ENCODE assay signal across 8 mouse cellular contexts in the genomic region with DNA sequence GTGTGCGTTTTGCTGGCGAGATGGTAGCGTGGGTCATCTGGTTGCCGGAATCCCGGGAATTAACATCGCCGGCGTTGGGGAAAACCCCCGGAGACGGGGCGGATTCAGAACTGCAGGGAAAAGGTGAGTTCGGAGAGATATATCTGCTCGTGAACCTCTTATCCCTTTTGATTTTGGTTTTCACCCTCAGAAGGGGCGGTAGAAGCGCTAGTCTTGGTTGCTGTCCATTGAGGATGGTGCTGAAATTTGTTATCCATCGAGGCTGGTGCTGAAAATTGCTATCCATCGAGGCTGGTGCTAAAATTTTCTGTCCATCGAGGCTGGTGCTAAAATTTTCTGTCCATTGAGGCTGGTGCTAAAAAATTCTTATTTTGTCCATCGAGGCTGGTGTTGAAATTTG. TPM values are rescaled to one million over a fixed set of nuclear protein-coding genes. Genes with fewer than 3 reads are reported as not detected.
DNase-seq lines count a peak whose midpoint lies in the region; TF ChIP-seq lines count a peak whose summit lies in the region.
"Not testable (repeated sequence)": the region's sequence is repeated elsewhere in the genome, so short reads cannot be mapped to it uniquely, and the experiment has no call there.

No protein-coding gene starts in this region.

- not testable (repeated sequence) for H3K4me3 ChIP-seq in MEL (ENCODE audit: control insufficient read depth in 1 of 2, insufficient read depth in 1 of 2, low read depth in 2 of 2, low read length in 2 of 2); myocyte

- not testable (repeated sequence) for H3K27me3 ChIP-seq in MEL (ENCODE audit: control insufficient read depth in 1 of 2, insufficient read depth in 2 of 2, low read length in 2 of 2); myocyte (ENCODE audit: control insufficient read depth, insufficient read depth, insufficient read length)

- not testable (repeated sequence) for H3K27ac ChIP-seq in MEL (ENCODE audit: control insufficient read depth, low read depth, low read length)

- H3K9ac ChIP-seq in MEL (ENCODE audit: control insufficient read depth, low read depth, low read length, poor library complexity, severe bottlenecking), result not testable (repeated sequence)

- not testable (repeated sequence) for TF ChIP-seq EP300 in MEL (IDR thresholded peaks at IDR 0.05; ENCODE audit: low read depth in 1 of 2, low read length in 2 of 2)

- TF ChIP-seq CTCF in MEL (IDR thresholded peaks at IDR 0.05 in 2 of 3, conservative IDR thresholded peaks at IDR 0.05 in 1 of 3; ENCODE audit: control insufficient read depth in 1 of 3, insufficient read depth in 1 of 3, low read depth in 2 of 3, low read length in 3 of 3, poor library complexity in 1 of 3, severe bottlenecking in 1 of 3), result not testable (repeated sequence)

- not testable (repeated sequence) for H3ac ChIP-seq in myocyte (ENCODE audit: control insufficient read depth, insufficient read length)

- not testable (repeated sequence) for H3K4me2 ChIP-seq in myocyte (ENCODE audit: low read depth)

- not testable (repeated sequence) for TF ChIP-seq POLR2A in MEL (IDR thresholded peaks at IDR 0.05; ENCODE audit: control insufficient read depth in 1 of 2, insufficient read depth in 1 of 2, low read depth in 1 of 2, low read length in 2 of 2, poor library complexity in 1 of 2); myocyte (IDR thresholded peaks at IDR 0.05; ENCODE audit: insufficient read length, low read depth)

- H3K36me3 ChIP-seq in MEL (ENCODE audit: control insufficient read depth in 1 of 2, insufficient read depth in 2 of 2, low read length in 2 of 2); myocyte (ENCODE audit: control insufficient read depth, insufficient read depth): not testable (repeated sequence)

- not testable (repeated sequence) for TF ChIP-seq RAD21 in MEL (IDR thresholded peaks at IDR 0.05; ENCODE audit: low read depth, low read length)

- not testable (repeated sequence) for H3K9me3 ChIP-seq in MEL (replicated peaks; ENCODE audit: insufficient read depth, low read length)

- H3K4me1 ChIP-seq in MEL (ENCODE audit: control insufficient read depth in 1 of 2, insufficient read depth in 2 of 2, low read length in 2 of 2), result not testable (repeated sequence)

- intact Hi-C loops in heart, postnatal 10 days (cut with DNase I), result not testable (repeated sequence)

- H3K79me2 ChIP-seq in MEL (ENCODE audit: control insufficient read depth, insufficient read depth, low read length, poor library complexity); myocyte (ENCODE audit: control insufficient read depth, insufficient read depth): not testable (repeated sequence)

- DNase-seq in 416B (ENCODE audit: low read depth), result peak; percentile 32
- peak; percentile 65 for DNase-seq in MEL (ENCODE audit: low read depth, low spot score)
- peak; percentile 12 for DNase-seq in adrenal gland, postnatal 14 days
- peak; percentile 2 for DNase-seq in embryo, embryonic 9.5 days (ENCODE audit: extremely low spot score)
- DNase-seq in heart, postnatal 10 days, result peak; percentile 7 to 27
- peak; percentile 22 to 27 for DNase-seq in kidney, postnatal 4 days
- DNase-seq in thymus, postnatal 4 days, result peak; percentile 14

TF ChIP-seq in MEL, 35 proteins besides CTCF, POLR2A, EP300 and RAD21:
- TF ChIP-seq MXI1 (IDR thresholded peaks at IDR 0.05; ENCODE audit: low read depth, low read length) (peak; percentile 29; the same call in 1 of the 2 replicates), SIN3A (IDR thresholded peaks at IDR 0.05; ENCODE audit: low read length) (peak; percentile 78)

TF ChIP-seq in myocyte, 11 proteins besides CTCF, POLR2A, EP300 and RAD21:
- peak; percentile 72 for TF ChIP-seq REST (IDR thresholded peaks at IDR 0.05; ENCODE audit: insufficient read depth, insufficient read length)

RNA-seq across cellular contexts. Expression of a gene that starts 44.2 kb away (rescaled TPM):
- not detected in 2 replicates for total RNA-seq in MEL (2012; rRNA removed)
- polyA plus RNA-seq in MEL (2012; ENCODE audit: insufficient read depth in 1 of 2, insufficient read length in 2 of 2, low read depth in 1 of 2, low replicate concordance in 2 of 2, missing spikeins in 1 of 2) (not detected), myocyte (2012; fragmentation: generic; extraction: Trizol) (0.25 TPM)
- total RNA-seq in adrenal gland, postnatal 14 days (2021), result 2.2 and 3.1 TPM in 2 replicates
- total RNA-seq in heart, postnatal 10 days (2021), result 1 to 10 TPM; 2.3 to 3.2 TPM

Comparison
In these comparisons a context has a peak if more than half of its experiments do, and no peak if none do; other contexts are left out.
1. DNase-seq: peak in every context shown above with its lines; median percentile 65 in MEL; 32 in 416B; 24 in kidney, postnatal 4 days; 17 in heart, postnatal 10 days; 14 in thymus, postnatal 4 days; 12 in adrenal gland, postnatal 14 days; 2 in embryo, embryonic 9.5 days.